Mouse (Mus musculus) kidney, postnatal 0 days (tissue): ENCODE data around the gene Cntn5. TPM values are rescaled to one million over a fixed set of nuclear protein-coding genes. Genes with fewer than 3 reads are reported as not detected.

Source experiments
- ATAC-seq: fragments of 200-750 bp; cut with Nextera tagmentation; replicated peaks from 2 replicates; pipeline ENCODE4 v1.8.0; 2017; ENCODE audit warnings: low read depth, moderate number of reproducible peaks, moderate TSS enrichment, moderate library complexity; ENCODE audit not compliant: low FRiP score
- DNase-seq: peaks from one replicate; pipeline ENCODE4 v3.0.0-alpha.2; 2016; ENCODE audit warnings: low spot score
- H3K27ac ChIP-seq: fragments of 300-500 bp; sonication (generic); 2 replicates; pipeline ENCODE4 v1.5.1; 2014; ENCODE audit warnings: mild to moderate bottlenecking
- H3K27me3 ChIP-seq: fragments of 300-500 bp; sonication (generic); 2 replicates; pipeline ENCODE4 v1.6.1; 2014; ENCODE audit warnings: low read length, mixed read lengths; ENCODE audit not compliant: insufficient read depth
- H3K36me3 ChIP-seq: fragments of 300-500 bp; sonication (generic); 2 replicates; pipeline ENCODE4 v1.6.1; 2014; ENCODE audit warnings: low read length, mixed read lengths; ENCODE audit not compliant: insufficient read depth
- H3K4me1 ChIP-seq: fragments of 300-500 bp; sonication (generic); replicated peaks from 2 replicates; pipeline ENCODE4 v1.6.1; 2014; ENCODE audit warnings: antibody characterized with exemption, low read length, mixed read lengths; ENCODE audit not compliant: insufficient read depth
- H3K4me2 ChIP-seq: fragments of 300-500 bp; sonication (generic); 2 replicates; pipeline ENCODE4 v1.6.1; 2014; ENCODE audit warnings: mild to moderate bottlenecking, low read length, moderate library complexity, mixed read lengths
- H3K4me3 ChIP-seq: fragments of 300-500 bp; sonication (generic); replicated peaks from 2 replicates; pipeline ENCODE4 v1.5.1; 2014; ENCODE audit warnings: low read depth, low read length
- H3K9ac ChIP-seq: fragments of 300-500 bp; sonication (generic); 2 replicates; pipeline ENCODE4 v1.6.1; 2014; ENCODE audit warnings: low read depth, low read length
- H3K9me3 ChIP-seq: fragments of 300-500 bp; sonication (generic); replicated peaks from 2 replicates; pipeline ENCODE4 v1.6.1; 2016; ENCODE audit warnings: low read length, inconsistent platforms, mixed read lengths
- CTCF ChIP-seq: IDR thresholded peaks from 2 replicates; pipeline ENCODE4 v1.5.1; 2016; ENCODE audit warnings: antibody characterized with exemption, low read depth, mild to moderate bottlenecking, moderate library complexity
- WGBS: fragments of 180-500 bp; shearing (Covaris S2); extraction: QIAGEN DNeasy Blood & Tissue Kit; methylation state at CpG from one replicate; pipeline ENCODE4 v1.1.7; 2014; 5-methylcytosine and 5-hydroxymethylcytosine counted together
- polyA plus RNA-seq: library from polyadenylated mRNA; unstranded; fragments of >200 nt; fragmentation: Nextera tagmentation; extraction: Ambion mirVana; gene quantifications from 2 replicates; pipeline ENCODE4 v1.2.1, GENCODE M21; 2015

The Cntn5 gene
- polyA plus RNA-seq, 1 experiment from 2014 or later, result 0.43 TPM

DNA sequence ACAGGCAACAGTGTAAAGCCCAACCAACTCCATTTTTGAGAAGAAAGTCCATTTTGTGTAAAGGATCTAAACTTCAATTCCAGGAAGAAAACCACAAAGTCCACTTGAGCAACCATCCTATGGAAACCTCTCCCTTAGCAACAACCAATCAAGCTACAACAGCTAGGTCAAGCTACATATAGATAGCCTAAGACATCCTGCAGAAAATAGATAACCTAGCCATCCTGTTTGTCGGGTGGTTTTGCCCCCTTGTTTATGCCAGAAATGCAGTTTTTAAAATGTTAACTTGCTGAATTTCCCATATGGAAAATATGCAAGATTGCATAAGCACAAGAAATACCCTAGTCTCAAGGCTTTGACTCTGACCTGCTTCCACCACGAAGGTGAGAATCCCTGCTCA lies 373.5 kb downstream of the Cntn5 start:
- TF ChIP-seq CTCF, result no peak
- Histone ChIP-seq H3K9ac (no peak overlapping the region), H3K4me3 (no peak overlapping the region), H3K27me3 (no peaks in the 10 kb centered on the region), H3K4me1 (no peaks in the 10 kb centered on the region), H3K4me2 (no peak overlapping the region), H3K27ac (no peak overlapping the region), H3K36me3 (no peaks in the 10 kb centered on the region), H3K9me3 (no peaks in the 10 kb centered on the region)
- DNase-seq (no peak), ATAC-seq (no peak)
- WGBS, result 84% methylated on average over 2 of the region's 2 CpGs

DNA sequence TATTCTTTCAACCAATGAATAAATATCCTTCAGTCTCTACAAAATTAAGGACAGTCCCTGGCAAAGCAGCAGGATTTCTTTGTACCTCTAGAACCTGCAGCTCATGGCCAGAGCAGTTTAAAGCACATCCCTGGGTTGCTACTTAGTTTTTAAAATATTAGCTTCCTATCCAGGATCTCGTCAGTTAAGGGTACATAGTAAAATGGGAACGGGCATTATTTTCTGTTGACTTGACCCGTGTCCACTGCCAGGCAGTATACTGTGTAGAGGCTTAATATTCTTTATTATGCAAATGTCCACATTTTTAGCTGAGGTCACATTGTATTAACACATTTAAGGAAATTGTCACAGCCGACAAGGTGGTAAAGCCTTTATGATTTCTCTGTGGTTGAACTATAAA lies 375.0 kb downstream of the Cntn5 start:
- WGBS, result 84% methylated on average over 4 of the region's 4 CpGs
- DNase-seq, result no peak
- Histone ChIP-seq H3K9me3 (no peaks in the 10 kb centered on the region), H3K4me3 (no peak overlapping the region), H3K27me3 (no peaks in the 10 kb centered on the region), H3K4me1 (no peaks in the 10 kb centered on the region), H3K27ac (no peak overlapping the region), H3K4me2 (no peak overlapping the region), H3K9ac (no peak overlapping the region), H3K36me3 (no peaks in the 10 kb centered on the region)
- no peak for TF ChIP-seq CTCF
- no peak for ATAC-seq

DNA sequence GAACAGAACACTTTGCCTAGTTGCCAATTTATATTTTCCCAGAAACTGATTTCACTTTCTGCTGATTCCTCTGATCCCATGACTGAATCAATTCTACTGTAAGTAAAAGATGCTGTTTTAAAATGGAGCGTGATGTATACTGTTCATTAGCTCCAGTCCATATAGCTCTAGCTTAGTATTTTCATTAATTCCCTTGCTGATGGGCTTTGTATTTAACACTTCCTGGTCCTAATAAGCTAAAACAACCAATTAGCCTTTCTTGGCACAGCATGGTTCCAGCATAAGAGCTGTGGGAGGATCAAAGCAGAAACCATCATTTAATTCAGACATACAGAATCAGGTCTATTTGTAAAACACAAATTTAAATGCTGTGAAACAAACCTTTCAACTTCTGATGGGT lies 375.5 kb downstream of the Cntn5 start:
- H3K4me1 ChIP-seq, result no peaks in the 10 kb centered on the region
- no peak for TF ChIP-seq CTCF
- H3K27ac ChIP-seq, result no peak overlapping the region
- no peak overlapping the region for H3K4me3 ChIP-seq
- ATAC-seq, result no peak
- no peaks in the 10 kb centered on the region for H3K27me3 ChIP-seq
- no peak overlapping the region for H3K4me2 ChIP-seq
- no peak overlapping the region for H3K9ac ChIP-seq
- H3K9me3 ChIP-seq, result no peaks in the 10 kb centered on the region
- H3K36me3 ChIP-seq, result no peaks in the 10 kb centered on the region
- DNase-seq, result no peak
- WGBS, result 81% methylated on average over 1 of the region's 1 CpGs

DNA sequence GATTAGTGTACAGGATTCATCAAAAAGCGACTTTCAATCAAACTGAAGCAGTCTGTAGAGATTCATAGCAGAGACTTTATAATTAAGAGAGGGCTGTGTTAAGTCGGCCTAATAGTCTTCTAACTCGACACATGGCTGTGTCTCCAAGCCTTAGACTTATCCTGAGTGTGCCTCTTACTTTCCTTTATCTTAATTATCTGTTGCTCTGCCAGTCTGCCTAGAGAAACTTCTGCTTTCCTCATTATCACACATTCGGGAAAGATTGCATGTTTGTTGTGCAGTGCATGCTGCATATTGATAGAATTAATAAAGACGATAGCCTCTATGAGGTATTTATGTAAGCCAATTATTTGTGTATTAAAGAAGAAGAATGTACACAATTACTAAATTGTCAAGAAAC lies 375.9 kb downstream of the Cntn5 start:
- H3K27me3 ChIP-seq, result no peaks in the 10 kb centered on the region
- no peak for TF ChIP-seq CTCF
- no peak overlapping the region for H3K4me2 ChIP-seq
- no peak overlapping the region for H3K4me3 ChIP-seq
- WGBS, result 90% methylated on average over 5 of the region's 5 CpGs
- H3K27ac ChIP-seq, result no peak overlapping the region
- H3K4me1 ChIP-seq, result no peaks in the 10 kb centered on the region
- DNase-seq (no peak), ATAC-seq (no peak)
- no peak overlapping the region for H3K9ac ChIP-seq
- H3K9me3 ChIP-seq, result no peaks in the 10 kb centered on the region
- H3K36me3 ChIP-seq, result no peaks in the 10 kb centered on the region

DNA sequence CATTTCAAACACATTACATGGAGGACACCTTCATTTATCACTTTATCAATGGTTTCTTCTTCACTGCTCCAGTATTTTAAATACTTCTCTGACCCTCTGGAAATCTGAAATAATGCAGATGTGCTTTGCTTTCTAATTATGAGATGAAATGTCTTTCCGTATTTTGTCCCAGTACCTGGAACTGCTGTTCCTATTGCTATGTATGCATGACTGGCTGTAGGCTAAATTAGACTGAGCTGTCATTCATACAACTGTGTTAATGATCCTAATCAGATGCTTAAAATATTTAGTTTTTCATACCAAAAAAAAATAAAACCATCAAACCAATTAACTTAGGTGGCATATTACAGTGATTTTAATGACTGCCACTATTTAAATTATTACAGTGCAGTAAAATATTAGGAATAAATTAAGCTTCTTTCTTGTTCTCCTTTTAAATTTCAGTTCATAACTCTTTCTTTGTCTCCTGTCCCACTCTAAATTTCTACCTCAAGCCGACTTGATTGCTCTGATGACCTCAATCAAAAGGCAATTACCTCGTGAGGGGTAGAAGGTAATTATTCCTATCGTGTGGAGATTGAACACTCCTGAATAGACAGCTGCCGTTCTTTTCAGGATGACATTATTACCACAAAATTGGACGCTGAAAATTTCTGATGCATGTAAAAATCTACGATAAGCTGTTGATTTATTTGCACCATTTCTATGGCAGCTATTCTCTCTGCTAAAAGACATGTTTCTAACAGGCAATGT lies 378.5 kb downstream of the Cntn5 start:
- ATAC-seq, result no peak
- Histone ChIP-seq H3K27ac (no peak overlapping the region), H3K4me3 (no peak overlapping the region), H3K36me3 (no peaks in the 10 kb centered on the region), H3K27me3 (no peaks in the 10 kb centered on the region), H3K9ac (no peak overlapping the region), H3K4me1 (no peaks in the 10 kb centered on the region), H3K9me3 (no peaks in the 10 kb centered on the region), H3K4me2 (no peak overlapping the region)
- TF ChIP-seq CTCF, result no peak
- WGBS, result 60% methylated on average over 7 of the region's 7 CpGs
- DNase-seq, result no peak

DNA sequence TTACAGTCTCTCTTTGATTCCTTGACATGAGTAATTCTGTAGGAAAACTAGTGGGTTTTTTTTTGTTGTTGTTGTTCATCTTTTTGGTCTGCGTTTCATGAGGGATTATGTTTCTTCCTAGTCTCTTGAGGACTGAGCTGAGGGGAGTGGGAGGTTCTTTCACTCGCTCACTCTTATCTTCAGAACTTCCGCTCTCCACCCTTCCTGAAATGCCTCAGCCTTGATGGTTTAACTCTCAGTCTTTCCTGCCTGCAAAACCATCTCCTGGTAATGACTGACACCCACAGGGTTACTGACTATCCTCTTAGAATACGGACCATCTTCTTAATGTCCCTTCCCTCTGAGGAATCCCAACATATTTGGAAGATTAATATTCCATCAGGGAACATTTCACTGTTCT lies 382.0 kb downstream of the Cntn5 start:
- no peaks in the 10 kb centered on the region for H3K4me1 ChIP-seq
- H3K4me3 ChIP-seq, result no peak overlapping the region
- 63% methylated on average over 4 of the region's 4 CpGs for WGBS
- ATAC-seq, result no peak
- H3K9ac ChIP-seq, result no peak overlapping the region
- H3K27ac ChIP-seq, result no peak overlapping the region
- H3K9me3 ChIP-seq, result no peaks in the 10 kb centered on the region
- no peaks in the 10 kb centered on the region for H3K27me3 ChIP-seq
- no peak overlapping the region for H3K4me2 ChIP-seq
- no peak for TF ChIP-seq CTCF
- H3K36me3 ChIP-seq, result no peaks in the 10 kb centered on the region
- DNase-seq, result no peak

DNA sequence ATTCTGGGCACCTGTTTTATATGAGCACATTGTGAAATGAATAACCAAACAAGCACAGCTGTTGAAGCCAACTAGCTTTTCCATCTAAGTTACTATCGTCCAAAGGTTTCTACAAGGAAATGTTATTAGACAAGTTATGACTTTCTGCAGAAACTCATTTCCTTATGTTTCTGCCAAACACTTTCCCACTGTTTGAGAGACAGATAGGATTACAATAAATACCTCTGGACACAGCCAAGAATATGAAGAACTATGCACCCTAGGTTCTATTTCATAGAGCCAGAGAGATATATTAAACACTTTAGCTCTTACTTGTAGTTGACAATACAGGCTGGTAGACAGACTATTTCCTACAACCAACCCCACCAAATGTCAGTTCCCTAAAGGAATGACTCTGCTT lies 383.5 kb downstream of the Cntn5 start:
- no peaks in the 10 kb centered on the region for H3K4me1 ChIP-seq
- WGBS, result 57% methylated on average over 1 of the region's 1 CpGs
- H3K36me3 ChIP-seq, result no peaks in the 10 kb centered on the region
- H3K27me3 ChIP-seq, result no peaks in the 10 kb centered on the region
- no peak overlapping the region for H3K27ac ChIP-seq
- no peak overlapping the region for H3K4me3 ChIP-seq
- no peak overlapping the region for H3K4me2 ChIP-seq
- TF ChIP-seq CTCF, result no peak
- DNase-seq (no peak), ATAC-seq (no peak)
- no peak overlapping the region for H3K9ac ChIP-seq
- no peaks in the 10 kb centered on the region for H3K9me3 ChIP-seq
